Mouse (Mus musculus): ENCODE results near the gene Slc51a. TPM values are rescaled to one million over a fixed set of nuclear protein-coding genes. Genes with fewer than 3 reads are reported as not detected.

Gene Slc51a
- 0.25 and 2.6 TPM in 2 replicates for polyA plus RNA-seq (2015; fragmentation: Nextera tagmentation; extraction: Ambion mirVana)

GRCm38 (mm10) chr16:32487234-32488111, at the start of gene Slc51a:
Slc51a (minus strand) TSS chr16:32487879.
- Histone ChIP-seq H3K4me2 (no peak within 1 kb of the TSS), H3K27me3 (0 out of 2 replicates have a peak, but pooled peaks cover 3% of the 10 kb centered on the region), H3K4me3 (no peak within 1 kb of the TSS), H3K9ac (no peak within 1 kb of the TSS), H3K36me3 (no peaks in the 10 kb centered on the region), H3K27ac (no peak within 1 kb of the TSS), H3K9me3 (no peaks in the 10 kb centered on the region), H3K4me1 (peaks cover 5% of the 10 kb centered on the region; the same call in 1 of the 2 replicates)
- WGBS = 43% methylated on average over 15 of the region's 15 CpGs
- no peak for ATAC-seq (ENCODE audit: insufficient number of reproducible peaks, insufficient read depth, low FRiP score, low TSS enrichment, low read depth)

DNA sequence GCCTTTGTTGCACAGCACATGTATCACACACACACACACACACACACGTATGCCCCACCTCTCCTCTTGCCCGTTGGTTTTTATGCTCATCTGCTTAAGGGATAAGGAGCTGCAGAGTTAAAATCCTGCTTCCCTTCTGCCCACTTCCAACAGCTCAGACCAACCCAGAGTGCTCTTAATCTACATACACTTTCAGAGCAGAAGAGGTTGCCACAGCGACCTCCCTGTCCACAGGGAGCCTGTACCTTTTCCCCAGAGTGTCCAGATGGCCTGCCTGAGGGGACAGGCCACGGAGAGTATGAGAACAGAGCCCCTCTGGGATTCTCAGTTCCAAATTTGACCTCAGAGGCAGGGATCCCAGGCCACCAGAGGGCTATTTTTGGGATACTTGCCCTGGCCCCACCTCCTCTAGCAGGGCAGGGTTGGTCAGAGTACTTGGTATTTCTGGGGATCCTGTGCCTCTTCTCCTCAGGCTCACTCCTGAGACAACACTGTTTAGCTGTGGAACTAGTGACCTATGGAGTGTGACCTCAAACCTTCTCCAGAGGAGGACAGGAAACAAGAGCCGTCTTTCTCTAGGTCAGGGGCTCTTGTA, 47.6 kb upstream of the Slc51a start:
- Histone ChIP-seq H3K27me3 (no peaks in the 10 kb centered on the region), H3K4me1 (no peaks in the 10 kb centered on the region), H3K9me3 (no peaks in the 10 kb centered on the region), H3K36me3 (no peaks in the 10 kb centered on the region), H3K4me3 (no peak overlapping the region), H3K27ac (no peak overlapping the region), H3K4me2 (no peak overlapping the region), H3K9ac (no peak overlapping the region)
- no peak for ATAC-seq (ENCODE audit: insufficient number of reproducible peaks, insufficient read depth, low FRiP score, low TSS enrichment, low read depth)
- 28% methylated on average over 5 of the region's 5 CpGs for WGBS

- Histone ChIP-seq H3K4me1 (no peaks in the 10 kb centered on the region), H3K9ac (no peak overlapping the region), H3K27ac (no peak overlapping the region), H3K4me2 (no peak overlapping the region), H3K36me3 (no peaks in the 10 kb centered on the region), H3K4me3 (no peak overlapping the region), H3K9me3 (no peaks in the 10 kb centered on the region), H3K27me3 (no peaks in the 10 kb centered on the region)
- ATAC-seq (ENCODE audit: insufficient number of reproducible peaks, insufficient read depth, low FRiP score, low TSS enrichment, low read depth) = no peak
- WGBS = 54% methylated on average over 18 of the region's 18 CpGs
These were observed 45.5 kb upstream of the Slc51a start for GRCm38 (mm10) chr16:32532878-32533826.

DNA sequence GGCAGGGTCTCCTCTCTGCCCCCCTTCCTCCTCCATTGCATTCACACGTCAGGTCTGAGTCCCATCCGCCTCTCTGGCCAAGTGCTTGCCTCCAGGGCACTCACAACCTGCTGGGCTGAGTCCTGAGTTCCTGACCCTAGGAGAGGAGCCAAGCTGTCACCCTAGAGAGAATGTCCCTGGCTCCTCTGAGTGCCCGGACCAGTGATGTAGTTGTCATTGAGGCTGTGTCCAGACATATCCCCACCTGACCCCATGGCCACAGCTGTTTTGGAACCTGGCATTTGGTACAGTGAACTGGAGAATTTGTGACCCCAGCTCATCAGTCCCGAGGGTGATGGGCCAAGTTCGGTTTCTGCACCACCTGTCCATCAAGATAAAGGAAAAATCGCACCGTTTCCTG, 39.2 kb upstream of the Slc51a start:
- H3K27ac ChIP-seq = no peak overlapping the region
- H3K9me3 ChIP-seq = no peaks in the 10 kb centered on the region
- WGBS = 54% methylated on average over 7 of the region's 7 CpGs
- H3K4me3 ChIP-seq = no peak overlapping the region
- peaks cover 4% of the 10 kb centered on the region for H3K4me1 ChIP-seq
- H3K9ac ChIP-seq = no peak overlapping the region
- no peak for ATAC-seq (ENCODE audit: insufficient number of reproducible peaks, insufficient read depth, low FRiP score, low TSS enrichment, low read depth)
- H3K27me3 ChIP-seq = no peaks in the 10 kb centered on the region
- H3K36me3 ChIP-seq = no peaks in the 10 kb centered on the region
- no peak overlapping the region for H3K4me2 ChIP-seq

- H3K36me3 ChIP-seq = no peaks in the 10 kb centered on the region
- H3K9ac ChIP-seq = no peak overlapping the region
- H3K4me1 ChIP-seq = peaks cover 20% of the 10 kb centered on the region
- no peak overlapping the region for H3K4me3 ChIP-seq
- no peaks in the 10 kb centered on the region for H3K27me3 ChIP-seq
- no peak for ATAC-seq (ENCODE audit: insufficient number of reproducible peaks, insufficient read depth, low FRiP score, low TSS enrichment, low read depth)
- H3K27ac ChIP-seq = no peak overlapping the region
- H3K4me2 ChIP-seq = no peak overlapping the region
- 66% methylated on average over 5 of the region's 5 CpGs for WGBS
- H3K9me3 ChIP-seq = no peaks in the 10 kb centered on the region
These were observed 36.6 kb upstream of the Slc51a start for GRCm38 (mm10) chr16:32524244-32524615.

DNA sequence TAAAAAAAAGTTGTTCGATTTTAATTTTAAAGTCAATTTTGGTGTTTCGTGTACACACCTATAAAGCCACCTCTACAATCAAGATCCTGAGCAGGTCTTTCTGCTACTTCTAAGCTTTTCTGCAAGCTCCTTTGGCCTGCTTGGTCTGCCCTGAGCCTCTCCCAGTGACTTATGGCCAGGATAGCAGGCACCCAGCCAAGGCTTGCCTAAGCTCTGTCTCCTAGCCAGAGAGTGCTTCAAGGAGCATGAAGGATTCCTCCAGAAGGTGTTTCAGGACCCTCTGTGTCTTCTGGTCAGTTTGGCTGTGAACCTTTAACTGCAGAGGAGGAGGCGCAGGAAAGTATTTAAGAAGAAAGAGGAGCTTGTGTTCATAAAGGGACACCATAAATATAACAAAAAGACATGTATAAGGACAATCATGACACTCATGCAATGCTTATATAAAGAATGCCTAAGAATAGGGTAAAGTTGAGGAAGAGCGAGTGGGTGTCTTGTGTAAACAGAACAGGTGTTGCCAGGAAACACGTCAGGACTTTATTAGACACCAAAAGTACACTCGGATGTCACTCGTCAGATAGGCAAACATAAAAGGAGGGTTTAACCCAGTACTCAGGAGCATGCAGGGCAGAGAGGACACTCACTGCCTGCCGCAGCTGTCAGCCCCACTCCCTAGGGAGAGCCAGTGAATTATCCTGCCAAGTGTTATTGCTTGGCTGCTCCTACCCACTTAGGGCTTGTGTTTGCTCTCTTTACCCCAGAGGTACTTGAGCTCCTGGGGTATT, 36.0 kb upstream of the Slc51a start:
- no peaks in the 10 kb centered on the region for H3K36me3 ChIP-seq
- no peak overlapping the region for H3K4me3 ChIP-seq
- no peaks in the 10 kb centered on the region for H3K9me3 ChIP-seq
- peaks cover 20% of the 10 kb centered on the region for H3K4me1 ChIP-seq
- H3K27ac ChIP-seq = no peak overlapping the region
- H3K9ac ChIP-seq = no peak overlapping the region
- WGBS = 65% methylated on average over 8 of the region's 8 CpGs
- ATAC-seq (ENCODE audit: insufficient number of reproducible peaks, insufficient read depth, low FRiP score, low TSS enrichment, low read depth) = no peak
- H3K4me2 ChIP-seq = no peak overlapping the region
- no peaks in the 10 kb centered on the region for H3K27me3 ChIP-seq

GRCm38 (mm10) chr16:32522578-32523194, 35.0 kb upstream of the Slc51a start:
- Histone ChIP-seq H3K36me3 (no peaks in the 10 kb centered on the region), H3K4me3 (no peak overlapping the region), H3K4me1 (peaks cover 20% of the 10 kb centered on the region), H3K4me2 (no peak overlapping the region), H3K27ac (no peak overlapping the region), H3K9ac (no peak overlapping the region), H3K27me3 (no peaks in the 10 kb centered on the region), H3K9me3 (no peaks in the 10 kb centered on the region)
- no peak for ATAC-seq (ENCODE audit: insufficient number of reproducible peaks, insufficient read depth, low FRiP score, low TSS enrichment, low read depth)
- WGBS = 65% methylated on average over 6 of the region's 6 CpGs

DNA sequence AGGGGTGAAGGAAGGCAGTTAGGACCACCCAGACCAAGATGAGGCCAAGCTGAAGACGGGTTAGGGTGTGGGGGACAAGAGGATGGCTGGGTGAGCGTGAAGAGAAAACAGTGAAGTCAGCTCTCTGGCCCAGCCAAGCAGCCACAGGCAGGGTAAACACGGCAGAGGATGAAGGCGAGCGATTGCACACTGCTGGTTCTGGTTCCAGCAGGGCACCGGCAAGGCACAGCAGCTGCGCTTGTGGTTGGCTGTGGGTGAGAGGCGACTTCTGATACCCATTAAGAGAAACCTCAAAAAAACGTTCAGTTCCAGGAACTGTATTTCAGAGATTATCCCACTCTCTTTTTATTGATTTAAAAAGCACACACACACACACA, 32.7 kb upstream of the Slc51a start:
- Histone ChIP-seq H3K4me2 (no peak overlapping the region), H3K4me1 (peaks cover 32% of the 10 kb centered on the region), H3K9me3 (no peaks in the 10 kb centered on the region), H3K9ac (peak overlapping the region; percentile 32; the same call in 1 of the 2 replicates), H3K27me3 (no peaks in the 10 kb centered on the region), H3K36me3 (no peaks in the 10 kb centered on the region), H3K27ac (peak overlapping the region; percentile 56), H3K4me3 (no peak overlapping the region)
- 30% methylated on average over 9 of the region's 9 CpGs for WGBS
- ATAC-seq (ENCODE audit: insufficient number of reproducible peaks, insufficient read depth, low FRiP score, low TSS enrichment, low read depth) = no peak

GRCm38 (mm10) chr16:32519656-32520371, 32.1 kb upstream of the Slc51a start:
- no peak overlapping the region for H3K4me3 ChIP-seq
- 82% methylated on average over 15 of the region's 15 CpGs for WGBS
- H3K27me3 ChIP-seq = no peaks in the 10 kb centered on the region
- no peaks in the 10 kb centered on the region for H3K9me3 ChIP-seq
- no peak for ATAC-seq (ENCODE audit: insufficient number of reproducible peaks, insufficient read depth, low FRiP score, low TSS enrichment, low read depth)
- no peak overlapping the region for H3K4me2 ChIP-seq
- H3K9ac ChIP-seq = 0 out of 2 replicates have a peak overlapping the region, but pooled peaks have one; percentile 32
- no peaks in the 10 kb centered on the region for H3K36me3 ChIP-seq
- H3K4me1 ChIP-seq = peaks cover 32% of the 10 kb centered on the region
- H3K27ac ChIP-seq = peak overlapping the region; percentile 56; the same call in 1 of the 2 replicates

DNA sequence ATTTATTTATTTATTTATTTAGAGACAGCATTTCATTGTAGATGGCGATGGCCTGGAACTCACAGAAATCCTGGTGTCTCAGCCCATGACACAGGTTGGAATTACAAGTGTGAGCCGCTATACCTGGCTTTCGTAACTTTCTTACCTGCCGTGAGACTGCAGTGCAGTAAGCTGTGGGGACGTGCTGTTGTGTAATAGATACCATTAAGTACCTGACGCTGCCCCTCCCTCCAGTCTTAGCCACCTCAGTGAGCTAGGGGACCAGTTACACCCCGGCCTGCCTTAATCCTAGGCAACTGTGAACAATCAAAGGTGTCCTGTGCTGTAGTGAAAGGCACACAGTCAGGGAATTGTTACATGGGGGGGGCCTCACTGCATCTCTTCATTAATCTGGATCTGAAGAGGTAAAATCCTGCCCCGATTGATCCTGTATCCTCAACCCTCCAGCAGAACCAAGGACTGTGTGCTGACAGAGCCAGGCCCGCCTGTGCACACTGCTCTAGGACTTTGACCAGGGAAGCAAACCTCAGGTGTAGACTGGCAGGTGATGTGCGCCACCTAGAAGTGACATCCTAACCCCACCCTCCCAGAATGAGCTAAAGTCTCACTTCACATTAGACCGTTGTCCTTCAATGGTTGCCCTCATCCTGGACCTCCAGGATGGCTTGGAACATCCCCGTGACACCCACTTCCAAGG, 30.3 kb upstream of the Slc51a start:
- Histone ChIP-seq H3K27ac (no peak overlapping the region), H3K9ac (no peak overlapping the region), H3K4me1 (peaks cover 28% of the 10 kb centered on the region), H3K4me2 (no peak overlapping the region), H3K27me3 (no peaks in the 10 kb centered on the region), H3K4me3 (no peak overlapping the region), H3K36me3 (no peaks in the 10 kb centered on the region), H3K9me3 (no peaks in the 10 kb centered on the region)
- WGBS = 79% methylated on average over 12 of the region's 12 CpGs
- ATAC-seq (ENCODE audit: insufficient number of reproducible peaks, insufficient read depth, low FRiP score, low TSS enrichment, low read depth) = no peak
